Mouse (Mus musculus) cortical plate, adult 2 months (tissue): ENCODE data around the gene Pcsk6.

ENCODE experiments used
- CTCF ChIP-seq: fragments of 200-500 bp; IDR thresholded peaks from 2 replicates; pipeline ENCODE4 v1.5.1; 2011; ENCODE audit warnings: mild to moderate bottlenecking, control low read depth, low read length; ENCODE audit not compliant: insufficient read depth; ENCODE audit errors: extremely low read depth
- POLR2A ChIP-seq: fragments of 200-500 bp; IDR thresholded peaks from 2 replicates; pipeline ENCODE4 v1.6.1; 2011; ENCODE audit warnings: mild to moderate bottlenecking, low read length, control low read depth; ENCODE audit not compliant: insufficient read depth; ENCODE audit errors: extremely low read depth

DNA sequence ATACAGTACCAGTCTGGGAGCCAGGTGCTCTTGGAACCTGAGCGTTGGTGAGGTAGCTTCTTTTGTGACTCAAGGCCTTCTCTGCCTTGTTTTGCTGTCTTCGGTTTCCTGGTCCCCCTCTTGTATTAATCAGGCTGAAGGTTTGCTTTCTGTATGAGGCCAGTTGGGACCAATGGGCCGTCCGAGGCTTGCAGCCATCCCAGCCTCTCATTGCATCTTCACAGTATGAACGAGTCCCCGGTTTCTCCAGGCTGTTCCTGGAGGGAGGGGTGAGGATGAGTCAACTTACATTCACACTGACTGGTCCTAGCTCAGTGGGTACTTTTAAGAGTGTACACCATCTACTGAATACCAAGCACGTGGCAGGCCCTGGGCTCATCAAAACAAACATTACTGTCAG lies 553 bp upstream of the Pcsk6 start:
- TF ChIP-seq CTCF, result no peak
- no peak for TF ChIP-seq POLR2A
